Mouse (Mus musculus) layer of hippocampus, adult 9-10 months (tissue): ENCODE data around the gene Gpc3.

Experiments used
- DNase-seq: peaks from one replicate; pipeline ENCODE4 v3.0.0; 2022; ENCODE audit warnings: low spot score

Gpc3 gene

GRCm38 (mm10) chrX:52557489-52557888, 56.3 kb downstream of the Gpc3 start:
- no peak for DNase-seq

DNA sequence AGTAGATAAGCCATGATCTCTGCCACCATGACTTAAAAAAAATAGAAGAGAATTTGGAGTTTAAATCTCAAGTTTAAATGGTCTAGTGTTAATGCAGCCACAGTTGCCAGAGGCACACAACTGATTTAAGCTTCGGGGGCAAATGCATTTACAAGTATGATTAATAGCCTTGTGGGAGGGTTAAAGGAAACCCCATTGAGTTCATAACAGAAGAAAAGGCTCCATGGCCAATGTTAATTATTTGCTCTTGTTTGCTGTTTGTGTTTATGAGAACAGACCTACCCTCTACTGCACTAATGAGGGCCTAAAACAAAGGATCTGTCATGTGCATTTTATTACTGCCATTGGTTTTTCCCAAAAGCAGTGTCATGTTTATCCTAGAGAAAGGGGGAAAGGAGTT, 62.5 kb downstream of the Gpc3 start:
- no peak for DNase-seq

DNA sequence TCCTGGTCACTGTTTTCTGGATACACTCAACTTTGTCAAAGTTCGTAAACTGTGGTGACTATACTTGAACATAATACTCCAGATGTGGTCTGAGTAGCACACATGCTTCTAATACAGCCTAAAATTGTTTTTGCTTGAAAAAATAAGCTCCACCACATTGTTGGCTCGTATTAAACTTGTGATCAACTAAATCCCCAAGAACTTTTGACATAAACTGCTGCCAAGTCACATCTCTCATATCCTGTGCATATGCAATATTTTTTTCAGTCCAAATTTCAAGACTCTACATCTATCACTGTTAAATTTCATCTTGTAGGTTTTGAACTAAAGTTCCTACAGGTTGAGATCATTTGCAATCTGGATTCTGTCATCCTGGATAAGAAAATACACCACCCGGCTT, 69.1 kb downstream of the Gpc3 start:
- DNase-seq, result no peak

DNA sequence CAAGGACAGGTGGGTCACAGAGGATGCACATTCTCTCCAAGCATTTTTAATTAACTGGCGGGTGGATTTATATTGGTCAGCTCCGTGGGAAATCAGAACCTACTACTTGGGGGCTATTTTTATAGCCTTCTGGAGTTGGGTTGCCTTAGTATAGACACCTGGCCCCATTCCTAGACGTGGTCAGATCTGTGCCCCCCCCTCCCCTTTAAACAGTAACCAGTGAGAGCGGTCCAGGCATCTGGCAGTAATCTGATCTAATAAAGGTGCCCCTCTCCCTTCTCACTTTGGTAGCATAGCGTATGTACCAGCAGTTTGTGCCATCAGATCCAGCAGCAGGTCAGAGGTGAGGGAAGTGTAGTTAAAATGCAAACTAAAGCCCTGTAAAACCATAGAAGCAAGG, 76.5 kb downstream of the Gpc3 start:
- no peak for DNase-seq

DNA sequence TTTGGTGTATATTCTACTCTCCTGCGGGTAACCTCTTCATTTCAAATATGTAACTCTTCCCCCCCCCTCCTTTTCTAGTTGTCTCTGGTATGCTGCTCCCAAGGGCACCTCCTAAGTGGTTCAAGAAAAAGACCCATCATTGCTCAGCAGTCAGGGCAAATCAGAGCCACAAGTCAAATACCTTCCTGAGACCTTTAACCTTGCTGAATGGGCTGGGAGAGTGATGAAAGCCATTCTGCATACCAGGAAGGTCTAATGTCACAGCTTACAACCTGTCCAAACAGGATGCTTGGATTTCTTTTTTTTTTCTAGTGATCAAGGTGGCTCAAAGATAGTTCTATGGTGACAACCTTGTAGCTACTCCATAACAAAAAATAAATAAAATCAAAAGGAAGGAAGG, 80.0 kb downstream of the Gpc3 start:
- no peak for DNase-seq

- DNase-seq, result no peak
These were observed 80.7 kb downstream of the Gpc3 start for GRCm38 (mm10) chrX:52533098-52533497.

GRCm38 (mm10) chrX:52532124-52532523, 81.6 kb downstream of the Gpc3 start:
- DNase-seq, result no peak

DNA sequence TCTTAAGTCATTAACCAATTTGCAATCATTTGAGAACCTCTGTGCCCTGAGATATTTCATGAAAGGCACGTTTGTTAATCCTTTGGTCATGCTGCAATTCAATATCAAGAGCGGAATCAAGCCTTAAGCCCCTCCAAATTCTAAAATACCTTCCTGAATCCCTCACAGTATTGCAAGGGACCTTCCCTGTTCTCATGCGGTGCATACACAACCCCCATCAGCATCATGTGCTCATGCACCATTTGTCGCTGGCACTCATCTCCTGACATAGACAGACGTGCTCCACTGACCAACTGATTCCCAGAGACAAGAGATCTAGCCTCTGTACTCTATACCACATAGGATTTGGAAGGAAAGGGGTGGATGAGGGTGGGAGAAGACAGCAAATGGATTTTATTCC, 87.7 kb downstream of the Gpc3 start:
- no peak for DNase-seq

DNA sequence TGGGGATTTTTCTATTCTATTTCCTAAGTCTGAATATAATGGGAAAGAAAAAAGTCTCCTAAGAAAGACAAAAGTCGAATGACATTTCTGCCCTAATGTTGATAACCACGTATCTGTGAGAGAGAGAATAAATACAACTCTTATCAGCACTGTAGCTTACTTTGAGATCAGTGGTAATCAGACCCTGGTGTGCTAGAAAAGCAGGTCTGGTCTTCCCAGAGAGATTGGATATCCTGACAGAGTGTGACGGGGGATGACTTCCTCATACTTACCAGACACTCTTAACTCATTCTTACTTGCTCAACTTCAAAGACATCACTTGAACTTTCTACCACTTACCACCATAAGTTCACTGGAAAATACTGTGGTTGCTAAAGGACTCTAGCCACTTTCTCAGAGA, 88.6 kb downstream of the Gpc3 start:
- no peak for DNase-seq

- no peak for DNase-seq
These were observed 99.2 kb downstream of the Gpc3 start for GRCm38 (mm10) chrX:52514553-52514952.

- no peak for DNase-seq
These were observed 102.6 kb downstream of the Gpc3 start for GRCm38 (mm10) chrX:52511151-52511550.

DNA sequence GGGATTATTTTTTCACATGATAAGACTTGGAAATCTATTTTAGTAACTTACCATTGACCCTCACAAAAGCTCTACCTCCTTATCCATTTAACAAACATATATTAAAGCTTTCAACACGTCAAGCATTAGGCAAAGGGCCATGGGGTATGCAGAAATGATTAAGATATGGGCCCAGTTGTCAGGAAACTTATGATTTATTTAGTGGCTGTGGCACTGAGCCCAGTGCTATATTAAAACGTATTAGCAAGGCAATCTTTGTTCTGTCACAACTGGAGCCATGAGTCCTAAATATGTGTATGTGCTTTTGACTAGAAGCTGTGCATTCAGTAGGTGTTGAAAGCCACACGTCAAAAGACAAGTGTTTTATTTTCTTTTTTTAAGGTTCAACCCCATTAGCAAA, 109.9 kb downstream of the Gpc3 start:
- no peak for DNase-seq

GRCm38 (mm10) chrX:52489461-52489860, 124.3 kb downstream of the Gpc3 start:
- DNase-seq, result no peak

GRCm38 (mm10) chrX:52455074-52455588, 158.6 kb downstream of the Gpc3 start:
- DNase-seq, result no peak

DNA sequence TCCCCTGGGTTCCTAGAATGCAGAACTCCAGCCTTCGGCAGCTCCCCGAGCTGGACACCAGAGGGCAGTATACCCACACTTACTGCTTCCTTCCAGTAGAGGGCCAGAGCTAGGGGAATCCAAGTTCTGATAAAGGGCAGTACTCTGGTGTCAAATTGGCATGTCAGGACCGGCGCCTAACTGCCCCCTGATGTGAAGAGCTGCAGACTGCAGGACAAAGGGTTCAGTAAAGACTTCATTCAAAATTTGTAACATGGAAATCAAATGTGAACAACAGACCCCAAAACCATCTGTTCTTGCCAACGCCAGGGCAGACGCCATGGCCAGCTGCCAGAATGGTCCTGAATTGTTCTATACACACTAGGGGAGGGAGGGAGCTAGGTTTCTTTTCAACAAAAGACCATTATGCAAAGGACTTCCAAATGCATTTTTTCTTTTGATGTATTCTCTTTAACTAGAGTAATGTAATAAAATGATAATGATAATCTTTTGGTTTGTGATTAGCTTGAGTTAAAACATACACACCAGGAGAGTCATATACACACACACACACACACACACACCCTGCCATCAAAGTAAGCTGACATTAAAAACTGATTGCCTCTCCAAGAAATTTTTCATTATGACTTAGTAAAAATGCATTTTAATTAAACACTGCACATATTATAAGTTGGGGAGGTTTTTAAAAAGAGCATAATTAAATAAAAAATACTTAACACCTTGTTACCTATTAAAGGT, 160.1 kb downstream of the Gpc3 start:
- DNase-seq, result peak; percentile 53

DNA sequence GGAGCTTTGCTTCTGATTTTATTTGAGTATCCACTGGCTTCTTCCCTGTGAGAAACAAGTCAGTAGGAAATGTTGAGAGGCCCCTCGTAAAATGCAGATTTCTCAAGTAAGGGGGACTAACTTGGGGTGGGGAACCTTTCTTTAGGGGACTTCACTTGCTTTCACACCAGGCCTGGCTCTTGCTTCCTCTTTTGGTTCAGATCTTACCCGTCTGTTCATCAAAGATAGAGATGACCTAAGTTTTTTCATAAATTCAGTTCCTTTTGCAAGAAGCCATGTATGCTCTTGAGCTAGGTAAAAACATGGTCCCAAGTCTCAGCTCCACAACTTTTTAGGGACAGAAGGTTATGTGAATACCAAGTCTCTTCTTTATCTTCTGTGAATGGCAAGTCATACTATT, 164.6 kb downstream of the Gpc3 start:
- no peak for DNase-seq

DNA sequence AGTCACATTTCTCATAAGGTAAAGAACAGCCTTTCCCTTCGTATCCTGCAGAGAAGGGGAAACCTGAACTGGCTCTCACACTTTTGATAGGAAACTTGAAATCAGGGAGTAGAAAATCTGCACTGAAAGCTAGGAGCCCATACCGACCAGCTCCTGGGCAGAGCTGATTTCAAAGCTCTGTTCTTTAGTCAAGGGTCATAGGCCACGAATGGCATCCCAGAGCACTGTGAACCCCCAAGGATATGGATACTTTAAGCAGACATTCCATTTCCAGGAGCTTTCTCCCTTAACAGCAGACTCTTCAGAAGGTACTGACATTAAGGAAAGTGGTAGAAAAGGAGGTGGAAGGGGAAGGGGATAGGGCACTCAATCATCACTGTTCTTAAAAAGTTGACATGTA, 165.3 kb downstream of the Gpc3 start:
- DNase-seq, result no peak

DNA sequence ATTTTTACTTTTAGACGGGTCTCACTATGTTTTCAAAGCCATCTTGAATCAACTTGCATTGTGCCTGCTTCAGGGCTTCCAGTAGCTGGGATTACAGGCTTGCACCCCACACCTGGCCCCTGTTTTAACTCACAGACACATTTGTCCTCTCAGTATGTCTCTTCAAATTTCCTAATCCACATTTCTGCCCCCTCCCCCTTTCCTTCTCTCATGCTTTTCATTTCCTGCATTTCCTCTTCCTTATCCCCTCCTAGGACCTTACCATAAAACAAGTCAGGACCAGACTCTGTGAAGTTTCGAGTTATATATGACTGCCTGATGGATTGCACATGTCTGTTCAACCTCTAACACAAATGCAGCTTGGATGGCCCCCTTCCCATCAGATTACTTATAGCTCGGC, 167.2 kb downstream of the Gpc3 start:
- no peak for DNase-seq

DNA sequence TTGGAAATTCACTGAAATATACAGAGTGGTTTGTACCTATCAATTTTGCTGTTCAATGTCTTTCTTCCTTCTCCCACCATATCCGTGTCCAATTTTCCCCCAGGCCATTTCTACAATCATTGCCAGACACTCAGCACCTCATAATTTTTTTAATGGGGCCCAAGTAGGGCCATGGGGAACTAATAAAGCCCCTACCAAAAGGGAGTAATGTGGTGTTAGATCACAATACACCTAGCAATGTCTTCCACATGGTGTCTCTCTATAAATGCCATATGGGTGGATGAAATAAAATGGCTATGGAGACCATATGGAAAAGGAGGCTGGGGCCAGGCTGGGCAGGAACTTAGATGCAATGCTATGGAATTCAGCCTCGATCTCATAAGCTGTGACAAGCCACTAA, 168.8 kb downstream of the Gpc3 start:
- no peak for DNase-seq

DNA sequence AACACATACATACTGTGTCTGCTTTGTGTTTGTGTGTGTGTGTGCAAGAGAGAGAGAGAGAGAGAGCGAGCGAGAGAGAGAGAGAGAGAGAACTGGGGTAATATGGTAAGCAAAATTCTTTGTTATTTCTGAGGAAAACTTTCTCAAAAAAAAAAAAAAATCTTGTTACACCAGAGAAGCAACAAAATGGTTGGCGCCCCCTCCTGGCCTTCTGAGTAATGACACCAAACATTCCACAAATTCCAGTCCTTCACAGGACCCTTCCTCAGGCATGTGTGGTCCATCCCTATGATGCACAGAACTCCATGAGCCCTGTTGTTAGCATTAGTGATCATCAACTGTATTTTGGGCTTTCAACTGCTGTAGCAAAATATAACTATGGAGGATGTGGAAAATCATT, 172.0 kb downstream of the Gpc3 start:
- DNase-seq, result no peak

DNA sequence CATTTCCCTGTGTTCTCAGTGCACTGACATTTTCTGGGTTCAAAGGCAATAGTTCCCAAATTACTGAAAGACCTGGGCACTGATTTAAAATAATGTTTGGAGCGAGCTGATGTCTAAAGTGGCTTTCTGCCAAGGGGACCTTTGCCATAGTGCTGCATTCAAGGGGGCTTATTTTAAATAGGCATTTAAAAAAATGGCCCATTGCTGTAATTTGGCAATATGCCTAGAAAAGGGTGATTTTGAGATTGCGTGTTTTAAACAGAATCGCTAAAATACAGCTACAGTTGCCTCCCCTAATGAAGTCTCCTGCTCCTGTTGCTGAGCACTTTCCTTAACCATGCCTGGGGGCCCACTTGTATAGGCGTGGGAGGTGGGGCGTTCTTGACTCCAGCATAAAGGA, 174.3 kb downstream of the Gpc3 start:
- DNase-seq, result no peak

GRCm38 (mm10) chrX:52425605-52426004, 188.1 kb downstream of the Gpc3 start:
- no peak for DNase-seq

DNA sequence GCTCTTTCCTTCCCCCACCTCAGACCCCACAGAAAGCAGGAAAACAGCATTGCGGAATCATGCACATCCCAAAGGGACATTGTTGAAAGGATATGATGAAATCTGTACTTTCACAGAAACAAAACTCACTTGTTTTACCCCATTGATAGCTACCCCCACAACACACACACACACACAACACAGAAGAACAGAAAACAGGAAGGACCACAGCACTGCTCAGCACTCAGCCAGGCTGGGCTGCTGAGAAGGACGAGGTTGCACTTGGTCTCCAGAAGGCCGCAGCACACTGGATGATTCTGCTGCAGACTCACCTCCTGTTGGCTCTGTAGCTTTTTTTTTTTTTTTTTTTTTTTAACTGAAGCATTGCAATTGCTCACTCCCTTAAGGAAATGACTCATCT, 193.9 kb downstream of the Gpc3 start:
- DNase-seq, result no peak

DNA sequence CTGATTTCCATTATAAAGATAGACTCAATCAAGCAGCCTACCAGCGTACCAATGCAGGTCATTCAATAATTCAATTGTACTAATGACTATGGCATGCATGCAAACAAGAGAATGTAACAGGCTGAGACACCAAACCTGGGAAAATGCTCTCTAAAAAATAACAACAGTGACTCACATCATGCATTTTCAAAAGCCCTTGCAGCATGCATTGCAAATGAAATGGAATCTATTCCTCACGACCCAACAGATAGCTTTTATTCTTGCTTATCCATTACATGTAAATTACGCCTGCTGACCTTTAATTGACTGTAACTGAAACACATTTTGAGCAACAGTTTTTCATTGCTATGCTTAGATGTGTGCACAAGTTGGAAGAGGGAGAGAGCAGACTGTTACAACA, 200.8 kb downstream of the Gpc3 start:
- DNase-seq, result no peak
